Mouse (Mus musculus) ovary, postnatal 14 days (tissue): Measurements from ENCODE around the gene Slc22a14.
"Not testable (repeated sequence)": the region's sequence is repeated elsewhere in the genome, so short reads cannot be mapped to it uniquely, and the experiment has no call there.

Source experiments
- DNase-seq: peaks from one replicate; pipeline ENCODE4 v3.0.0; 2022; ENCODE audit warnings: low spot score

Gene Slc22a14

GRCm38 (mm10) chr9:119322289-119323259 lies 42.8 kb downstream of the Slc22a14 start, which contains the start of gene Oxsr1:
Gene Oxsr1, minus strand, starts transcription at chr9:119322427.
- DNase-seq, result peak; percentile 96

GRCm38 (mm10) chr9:119321392-119322229 lies 43.7 kb downstream of the Slc22a14 start:
- no peak for DNase-seq

GRCm38 (mm10) chr9:119320946-119321345 lies 44.4 kb downstream of the Slc22a14 start:
- DNase-seq, result no peak

- no peak for DNase-seq
Measured at GRCm38 (mm10) chr9:119320446-119320845, 44.9 kb downstream of the Slc22a14 start.

- no peak for DNase-seq
Measured at GRCm38 (mm10) chr9:119318891-119319290, 46.5 kb downstream of the Slc22a14 start.

GRCm38 (mm10) chr9:119313096-119313495 lies 52.3 kb downstream of the Slc22a14 start:
- DNase-seq, result no peak

GRCm38 (mm10) chr9:119309067-119309466 lies 56.3 kb downstream of the Slc22a14 start:
- DNase-seq, result no peak

- DNase-seq, result no peak
Measured at GRCm38 (mm10) chr9:119305863-119306262, 59.5 kb downstream of the Slc22a14 start.

- DNase-seq, result no peak
Measured at GRCm38 (mm10) chr9:119298563-119298962, 66.8 kb downstream of the Slc22a14 start.

- no peak for DNase-seq
Measured at GRCm38 (mm10) chr9:119297696-119298095, 67.7 kb downstream of the Slc22a14 start.

- DNase-seq, result no peak
Measured at GRCm38 (mm10) chr9:119290791-119291190, 74.6 kb downstream of the Slc22a14 start.

GRCm38 (mm10) chr9:119280894-119281682 lies 84.3 kb downstream of the Slc22a14 start:
- DNase-seq, result no peak

- DNase-seq, result no peak
Measured at GRCm38 (mm10) chr9:119278031-119278430, 87.3 kb downstream of the Slc22a14 start.

- no peak for DNase-seq
Measured at GRCm38 (mm10) chr9:119276321-119276720, 89.0 kb downstream of the Slc22a14 start.

- not testable (repeated sequence) for DNase-seq
Measured at GRCm38 (mm10) chr9:119274814-119275213, 90.5 kb downstream of the Slc22a14 start.

- DNase-seq, result no peak
Measured at GRCm38 (mm10) chr9:119271496-119271895, 93.9 kb downstream of the Slc22a14 start.

- DNase-seq, result no peak
Measured at GRCm38 (mm10) chr9:119268588-119269145, 96.7 kb downstream of the Slc22a14 start.

- no peak for DNase-seq
Measured at GRCm38 (mm10) chr9:119268120-119268519, 97.2 kb downstream of the Slc22a14 start.

GRCm38 (mm10) chr9:119266121-119266395 lies 99.3 kb downstream of the Slc22a14 start:
- not testable (repeated sequence) for DNase-seq

GRCm38 (mm10) chr9:119265373-119266120 lies 99.8 kb downstream of the Slc22a14 start:
- DNase-seq, result not testable (repeated sequence)

- no peak for DNase-seq
Measured at GRCm38 (mm10) chr9:119263067-119263466, 102.3 kb downstream of the Slc22a14 start.
